Mouse (Mus musculus) megakaryocyte, embryonic 14.5 days (primary cell): ENCODE data around the gene Atg10.

Experiments used
- FLI1 ChIP-seq: IDR thresholded peaks from 2 replicates; pipeline ENCODE4 v1.6.1; 2012; ENCODE audit warnings: low read length, inconsistent platforms, mixed read lengths
- GATA1 ChIP-seq: IDR thresholded peaks from 3 replicates; pipeline ENCODE4 v1.6.1; 2012; ENCODE audit warnings: mixed read lengths, low read length, inconsistent platforms, borderline replicate concordance

DNA sequence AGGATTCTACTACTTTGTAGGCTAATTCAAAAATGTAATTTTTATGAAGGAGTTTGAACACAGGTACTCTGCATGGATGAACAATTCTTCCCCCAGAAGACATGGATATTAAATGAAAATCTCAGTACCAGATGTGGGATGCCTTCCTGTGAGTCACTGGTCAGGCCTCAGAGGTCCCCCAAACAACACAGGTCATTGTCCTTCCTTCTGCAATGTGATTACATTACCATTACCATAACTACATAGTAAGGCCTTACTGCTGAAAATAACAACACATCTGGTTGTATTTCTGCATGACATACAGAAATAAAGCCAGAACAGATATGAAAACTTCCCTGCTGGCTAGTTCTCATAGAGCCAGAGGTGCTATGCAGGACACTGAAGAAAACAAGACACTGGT lies 87.4 kb downstream of the Atg10 start:
- TF ChIP-seq FLI1 (no peak), GATA1 (no peak)
